Mouse (Mus musculus): ENCODE data around the gene Lin54. TPM values are rescaled to one million over a fixed set of nuclear protein-coding genes. Genes with fewer than 3 reads are reported as not detected.

The Lin54 gene
- polyA plus RNA-seq, 1 experiment: 5.2 TPM

- Histone ChIP-seq H3K27me3 (ENCODE audit: control insufficient read depth, insufficient read depth, insufficient read length) (no peaks in the 10 kb centered on the region), H3K36me3 (ENCODE audit: control insufficient read depth, insufficient read depth) (peaks cover 71% of the 10 kb centered on the region)
- TF ChIP-seq CTCF (IDR thresholded peaks at IDR 0.05; ENCODE audit: control insufficient read depth, insufficient read depth, insufficient read length): no peak
Measured at GRCm38 (mm10) chr5:100536638-100537037, 36.2 kb upstream of the Lin54 start.

GRCm38 (mm10) chr5:100535826-100536225, 35.4 kb upstream of the Lin54 start:
- H3ac ChIP-seq (ENCODE audit: control insufficient read depth, insufficient read length, low read depth): no peak overlapping the region
- TF ChIP-seq MYOD1 (IDR thresholded peaks at IDR 0.05; ENCODE audit: control insufficient read depth, insufficient read length, low read depth) (no peak), CEBPB (IDR thresholded peaks at IDR 0.05; ENCODE audit: low read depth) (no peak), FOSL1 (IDR thresholded peaks at IDR 0.05; ENCODE audit: insufficient read depth, low read length, poor library complexity, severe bottlenecking) (no peak), CTCF (IDR thresholded peaks at IDR 0.05; ENCODE audit: control insufficient read depth, insufficient read depth, insufficient read length) (no peak), MAX (IDR thresholded peaks at IDR 0.05) (no peak), USF1 (IDR thresholded peaks at IDR 0.05; ENCODE audit: low read depth) (no peak), MYOG (IDR thresholded peaks at IDR 0.05; ENCODE audit: control insufficient read depth, extremely low read depth, insufficient read length) (no peak)
- H3K79me2 ChIP-seq (ENCODE audit: control insufficient read depth, insufficient read depth): no peaks in the 10 kb centered on the region
- H3K4me3 ChIP-seq (ENCODE audit: insufficient read depth, poor library complexity, severe bottlenecking): no peak overlapping the region
- H3K27me3 ChIP-seq (ENCODE audit: control insufficient read depth, insufficient read depth, insufficient read length): no peaks in the 10 kb centered on the region
- peaks cover 71% of the 10 kb centered on the region for H3K36me3 ChIP-seq (ENCODE audit: control insufficient read depth, insufficient read depth)
- H3K79me3 ChIP-seq (ENCODE audit: low read depth): no peaks in the 10 kb centered on the region

More at GRCm38 (mm10) chr5:100536638-100537037, 36.2 kb upstream of the Lin54 start:
- Histone ChIP-seq H3K79me3 (ENCODE audit: low read depth) (no peaks in the 10 kb centered on the region), H3K79me2 (ENCODE audit: control insufficient read depth, insufficient read depth) (no peaks in the 10 kb centered on the region), H3ac (ENCODE audit: control insufficient read depth, insufficient read length, low read depth) (no peak overlapping the region), H3K4me3 (ENCODE audit: insufficient read depth, poor library complexity, severe bottlenecking) (no peak overlapping the region)

DNA sequence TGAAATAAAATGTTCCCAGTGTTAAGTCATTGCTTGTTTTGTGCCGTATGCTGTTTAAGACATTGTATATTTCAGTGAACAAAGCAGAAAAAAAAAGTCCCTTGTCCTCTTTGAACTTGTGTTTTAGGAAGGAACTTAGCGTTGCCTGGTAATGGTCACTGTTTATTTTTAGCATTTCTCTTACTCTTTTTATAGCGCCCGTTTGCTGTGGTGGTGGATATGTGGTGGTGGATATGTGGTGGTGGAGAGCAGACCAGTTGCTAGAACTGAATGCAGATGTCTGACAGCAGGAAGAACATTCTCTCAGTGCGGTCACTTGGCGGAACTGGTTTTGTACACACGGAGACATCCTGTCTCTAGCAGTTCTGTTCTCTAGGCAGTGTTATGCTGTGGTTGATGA, 25.7 kb upstream of the Lin54 start:
- peaks cover 38% of the 10 kb centered on the region for H3K36me3 ChIP-seq (ENCODE audit: control insufficient read depth, insufficient read depth)

DNA sequence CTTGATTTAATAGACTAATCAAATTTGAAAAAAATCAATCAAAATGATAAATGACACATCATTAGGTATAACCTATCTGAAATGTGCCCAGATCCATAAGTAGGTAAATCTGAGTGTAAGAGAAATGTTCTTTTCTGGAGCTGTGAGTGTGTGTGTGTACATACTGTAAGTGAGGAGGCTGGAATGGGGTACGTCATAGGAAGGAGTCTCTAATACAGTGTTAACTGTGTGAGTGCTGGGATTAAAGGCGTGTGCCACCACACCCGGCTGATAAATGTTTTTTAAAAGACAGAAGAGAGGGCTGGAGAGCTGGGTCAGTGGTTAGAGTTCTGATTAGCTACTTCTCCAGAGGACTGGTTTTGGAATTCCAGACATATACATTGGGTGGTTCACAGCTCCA, 25.2 kb upstream of the Lin54 start:
- H3ac ChIP-seq (ENCODE audit: control insufficient read depth, insufficient read length, low read depth): no peak overlapping the region
- peaks cover 71% of the 10 kb centered on the region for H3K79me2 ChIP-seq (ENCODE audit: control insufficient read depth, insufficient read depth)
- TF ChIP-seq CTCF (IDR thresholded peaks at IDR 0.05; ENCODE audit: control insufficient read depth, insufficient read depth, insufficient read length) (no peak), FOSL1 (IDR thresholded peaks at IDR 0.05; ENCODE audit: insufficient read depth, low read length, poor library complexity, severe bottlenecking) (no peak), MYOG (IDR thresholded peaks at IDR 0.05; ENCODE audit: control insufficient read depth, extremely low read depth, insufficient read length) (no peak), MAX (IDR thresholded peaks at IDR 0.05) (no peak), MYOD1 (IDR thresholded peaks at IDR 0.05; ENCODE audit: control insufficient read depth, insufficient read length, low read depth) (no peak), CEBPB (IDR thresholded peaks at IDR 0.05; ENCODE audit: low read depth) (no peak), USF1 (IDR thresholded peaks at IDR 0.05; ENCODE audit: low read depth) (no peak)
- no peaks in the 10 kb centered on the region for H3K27me3 ChIP-seq (ENCODE audit: control insufficient read depth, insufficient read depth, insufficient read length)
- H3K4me3 ChIP-seq (ENCODE audit: insufficient read depth, poor library complexity, severe bottlenecking): no peak overlapping the region
- peaks cover 51% of the 10 kb centered on the region for H3K79me3 ChIP-seq (ENCODE audit: low read depth)
- peaks cover 32% of the 10 kb centered on the region for H3K36me3 ChIP-seq (ENCODE audit: control insufficient read depth, insufficient read depth)

More for the DNA sequence above, 25.7 kb upstream of the Lin54 start:
- H3K4me3 ChIP-seq (ENCODE audit: insufficient read depth, poor library complexity, severe bottlenecking): no peak overlapping the region
- no peak for TF ChIP-seq MAX (IDR thresholded peaks at IDR 0.05)
- no peak for TF ChIP-seq CTCF (IDR thresholded peaks at IDR 0.05; ENCODE audit: control insufficient read depth, insufficient read depth, insufficient read length)
- no peak for TF ChIP-seq MYOD1 (IDR thresholded peaks at IDR 0.05; ENCODE audit: control insufficient read depth, insufficient read length, low read depth)
- TF ChIP-seq MYOG (IDR thresholded peaks at IDR 0.05; ENCODE audit: control insufficient read depth, extremely low read depth, insufficient read length): no peak
- TF ChIP-seq USF1 (IDR thresholded peaks at IDR 0.05; ENCODE audit: low read depth): no peak
- TF ChIP-seq CEBPB (IDR thresholded peaks at IDR 0.05; ENCODE audit: low read depth): no peak
- TF ChIP-seq FOSL1 (IDR thresholded peaks at IDR 0.05; ENCODE audit: insufficient read depth, low read length, poor library complexity, severe bottlenecking): no peak
- no peaks in the 10 kb centered on the region for H3K27me3 ChIP-seq (ENCODE audit: control insufficient read depth, insufficient read depth, insufficient read length)
- H3ac ChIP-seq (ENCODE audit: control insufficient read depth, insufficient read length, low read depth): no peak overlapping the region
- peaks cover 65% of the 10 kb centered on the region for H3K79me2 ChIP-seq (ENCODE audit: control insufficient read depth, insufficient read depth)
- peaks cover 48% of the 10 kb centered on the region for H3K79me3 ChIP-seq (ENCODE audit: low read depth)

DNA sequence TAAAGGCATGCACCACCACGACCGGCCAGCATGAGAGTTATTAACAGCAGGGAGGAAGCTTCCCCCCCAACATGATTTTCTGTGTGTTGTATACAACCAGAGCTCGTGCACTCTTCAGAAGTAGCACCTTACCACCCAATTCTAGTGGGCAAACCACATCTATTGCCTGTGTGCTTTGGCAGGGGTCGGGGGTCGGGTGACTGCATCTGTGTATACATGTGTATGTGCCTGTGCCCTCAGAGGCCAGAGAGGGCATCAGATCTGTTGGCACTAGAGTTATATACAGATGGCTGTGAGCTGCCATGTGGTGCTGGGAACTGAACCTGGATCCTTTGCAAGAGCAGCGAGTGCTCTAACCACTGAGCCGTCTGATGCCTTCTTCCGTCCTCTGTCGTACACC, 24.5 kb upstream of the Lin54 start:
- Histone ChIP-seq H3K27me3 (ENCODE audit: control insufficient read depth, insufficient read depth, insufficient read length) (no peaks in the 10 kb centered on the region), H3K79me3 (ENCODE audit: low read depth) (peaks cover 58% of the 10 kb centered on the region), H3ac (ENCODE audit: control insufficient read depth, insufficient read length, low read depth) (no peak overlapping the region), H3K4me3 (ENCODE audit: insufficient read depth, poor library complexity, severe bottlenecking) (no peak overlapping the region), H3K36me3 (ENCODE audit: control insufficient read depth, insufficient read depth) (peaks cover 28% of the 10 kb centered on the region), H3K79me2 (ENCODE audit: control insufficient read depth, insufficient read depth) (peaks cover 78% of the 10 kb centered on the region)
- no peak for TF ChIP-seq MAX (IDR thresholded peaks at IDR 0.05)
- no peak for TF ChIP-seq MYOD1 (IDR thresholded peaks at IDR 0.05; ENCODE audit: control insufficient read depth, insufficient read length, low read depth)
- no peak for TF ChIP-seq USF1 (IDR thresholded peaks at IDR 0.05; ENCODE audit: low read depth)
- no peak for TF ChIP-seq CEBPB (IDR thresholded peaks at IDR 0.05; ENCODE audit: low read depth)
- TF ChIP-seq FOSL1 (IDR thresholded peaks at IDR 0.05; ENCODE audit: insufficient read depth, low read length, poor library complexity, severe bottlenecking): no peak
- TF ChIP-seq CTCF (IDR thresholded peaks at IDR 0.05; ENCODE audit: control insufficient read depth, insufficient read depth, insufficient read length): no peak
- no peak for TF ChIP-seq MYOG (IDR thresholded peaks at IDR 0.05; ENCODE audit: control insufficient read depth, extremely low read depth, insufficient read length)

DNA sequence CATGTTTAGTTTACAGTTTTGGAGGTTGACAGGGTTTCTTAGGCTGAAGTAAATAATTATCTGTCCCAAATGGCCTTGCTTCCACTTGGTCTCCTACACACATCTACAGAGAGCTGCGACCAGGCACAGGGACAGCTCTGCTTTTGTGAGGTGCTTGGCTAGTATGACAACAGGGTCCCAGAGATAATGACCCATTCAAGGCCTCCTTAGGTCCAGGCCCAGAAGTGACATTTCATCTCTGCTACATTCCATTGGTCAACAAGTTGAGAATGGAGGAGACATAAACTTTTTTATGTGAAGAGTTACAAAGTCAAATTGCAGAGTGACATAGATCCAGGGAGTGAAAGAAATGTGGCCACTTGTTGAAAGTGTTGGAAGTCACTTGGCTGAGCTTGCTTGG, 22.9 kb upstream of the Lin54 start:
- H3ac ChIP-seq (ENCODE audit: control insufficient read depth, insufficient read length, low read depth): no peak overlapping the region
- peaks cover 72% of the 10 kb centered on the region for H3K79me3 ChIP-seq (ENCODE audit: low read depth)
- no peaks in the 10 kb centered on the region for H3K27me3 ChIP-seq (ENCODE audit: control insufficient read depth, insufficient read depth, insufficient read length)
- TF ChIP-seq CTCF (IDR thresholded peaks at IDR 0.05; ENCODE audit: control insufficient read depth, insufficient read depth, insufficient read length) (no peak), MYOG (IDR thresholded peaks at IDR 0.05; ENCODE audit: control insufficient read depth, extremely low read depth, insufficient read length) (no peak), MAX (IDR thresholded peaks at IDR 0.05) (no peak), FOSL1 (IDR thresholded peaks at IDR 0.05; ENCODE audit: insufficient read depth, low read length, poor library complexity, severe bottlenecking) (no peak), MYOD1 (IDR thresholded peaks at IDR 0.05; ENCODE audit: control insufficient read depth, insufficient read length, low read depth) (no peak), USF1 (IDR thresholded peaks at IDR 0.05; ENCODE audit: low read depth) (no peak)
- no peak overlapping the region for H3K4me3 ChIP-seq (ENCODE audit: insufficient read depth, poor library complexity, severe bottlenecking)
- H3K36me3 ChIP-seq (ENCODE audit: control insufficient read depth, insufficient read depth): peaks cover 15% of the 10 kb centered on the region
- peaks cover 94% of the 10 kb centered on the region for H3K79me2 ChIP-seq (ENCODE audit: control insufficient read depth, insufficient read depth)
